Mouse (Mus musculus): Measurements from ENCODE around the gene Rtel1.

- TF ChIP-seq CTCF (IDR thresholded peaks at IDR 0.05) (no peak), EP300 (IDR thresholded peaks at IDR 0.05) (no peak)
Observed at GRCm38 (mm10) chr2:181342766-181343165, 23.2 kb downstream of the Rtel1 start.
